Mouse (Mus musculus): ENCODE results near the gene Abhd17b. TPM values are rescaled to one million over a fixed set of nuclear protein-coding genes. Genes with fewer than 3 reads are reported as not detected.
A peak's percentile ranks its signal among the peaks of the same experiment; 100 is the strongest.

Gene Abhd17b
- polyA plus RNA-seq, 1 experiment = 12.4 TPM

GRCm38 (mm10) chr19:21646142-21646541, 6.8 kb upstream of the Abhd17b start:
- Histone ChIP-seq H3K27ac (ENCODE audit: insufficient read depth, low read length) (peak overlapping the region; percentile 73), H3K36me3 (ENCODE audit: control insufficient read depth, insufficient read depth, low read length) (peaks cover 1% of the 10 kb centered on the region; the same call in 1 of the 2 replicates), H3K27me3 (ENCODE audit: control insufficient read depth, insufficient read depth, low read length) (no peaks in the 10 kb centered on the region), H3K4me3 (ENCODE audit: extremely low read depth, insufficient read depth, insufficient read length) (no peak overlapping the region), H3K4me1 (ENCODE audit: control insufficient read depth, insufficient read depth, insufficient read length) (peaks cover 20% of the 10 kb centered on the region)
- TF ChIP-seq POLR2A (IDR thresholded peaks at IDR 0.05; ENCODE audit: low read depth, low read length) = no peak
- no peak for TF ChIP-seq CTCF (IDR thresholded peaks at IDR 0.05; ENCODE audit: extremely low read depth, insufficient read depth, insufficient read length, insufficient replicate concordance)
- no peak for DNase-seq (ENCODE audit: low read depth in 1 of 2, low spot score in 2 of 2)
- 35% methylated on average over 6 of the region's 6 CpGs for WGBS

- Histone ChIP-seq H3K27ac (ENCODE audit: insufficient read depth, low read length) (no peak overlapping the region; the same call in 1 of the 2 replicates), H3K4me1 (ENCODE audit: control insufficient read depth, insufficient read depth, insufficient read length) (peaks cover 17% of the 10 kb centered on the region), H3K4me3 (ENCODE audit: extremely low read depth, insufficient read depth, insufficient read length) (peak overlapping the region; percentile 73), H3K27me3 (ENCODE audit: control insufficient read depth, insufficient read depth, low read length) (no peaks in the 10 kb centered on the region), H3K36me3 (ENCODE audit: control insufficient read depth, insufficient read depth, low read length) (peaks cover 1% of the 10 kb centered on the region; the same call in 1 of the 2 replicates)
- WGBS = 57% methylated on average over 6 of the region's 6 CpGs
- TF ChIP-seq POLR2A (IDR thresholded peaks at IDR 0.05; ENCODE audit: low read depth, low read length) (no peak), CTCF (IDR thresholded peaks at IDR 0.05; ENCODE audit: extremely low read depth, insufficient read depth, insufficient read length, insufficient replicate concordance) (no peak)
- no peak for DNase-seq (ENCODE audit: low read depth in 1 of 2, low spot score in 2 of 2)
These were observed 1.3 kb upstream of the Abhd17b start for GRCm38 (mm10) chr19:21651664-21652063.

- 4% methylated on average over 52 of the region's 52 CpGs for WGBS
- Histone ChIP-seq H3K36me3 (ENCODE audit: control insufficient read depth, insufficient read depth, low read length) (peaks cover 1% of the 10 kb centered on the region; the same call in 1 of the 2 replicates), H3K27me3 (ENCODE audit: control insufficient read depth, insufficient read depth, low read length) (no peaks in the 10 kb centered on the region), H3K4me3 (ENCODE audit: extremely low read depth, insufficient read depth, insufficient read length) (peak within 1 kb of the TSS; percentile 73), H3K4me1 (ENCODE audit: control insufficient read depth, insufficient read depth, insufficient read length) (peaks cover 11% of the 10 kb centered on the region), H3K27ac (ENCODE audit: insufficient read depth, low read length) (peak within 1 kb of the TSS; percentile 98)
- DNase-seq (ENCODE audit: low read depth in 1 of 2, low spot score in 2 of 2) = peak; percentile 95 to 98
- no peak for TF ChIP-seq CTCF (IDR thresholded peaks at IDR 0.05; ENCODE audit: extremely low read depth, insufficient read depth, insufficient read length, insufficient replicate concordance)
- TF ChIP-seq POLR2A (IDR thresholded peaks at IDR 0.05; ENCODE audit: low read depth, low read length) = no peak; the same call in none of the 2 replicates
These were observed 457 bp upstream of the Abhd17b start, which contains the start of gene 1110059E24Rik for GRCm38 (mm10) chr19:21652285-21653171. 1110059E24Rik (minus strand) TSS chr19:21652976.

- H3K4me3 ChIP-seq (ENCODE audit: extremely low read depth, insufficient read depth, insufficient read length) = peak overlapping the region; percentile 12
- H3K27me3 ChIP-seq (ENCODE audit: control insufficient read depth, insufficient read depth, low read length) = no peaks in the 10 kb centered on the region
- H3K4me1 ChIP-seq (ENCODE audit: control insufficient read depth, insufficient read depth, insufficient read length) = peaks cover 13% of the 10 kb centered on the region
- no peak for DNase-seq (ENCODE audit: low read depth in 1 of 2, low spot score in 2 of 2)
- no peaks in the 10 kb centered on the region for H3K36me3 ChIP-seq (ENCODE audit: control insufficient read depth, insufficient read depth, low read length)
- H3K27ac ChIP-seq (ENCODE audit: insufficient read depth, low read length) = no peak overlapping the region
- no peak for TF ChIP-seq CTCF (IDR thresholded peaks at IDR 0.05; ENCODE audit: extremely low read depth, insufficient read depth, insufficient read length, insufficient replicate concordance)
- TF ChIP-seq POLR2A (IDR thresholded peaks at IDR 0.05; ENCODE audit: low read depth, low read length) = no peak
- 59% methylated on average over 7 of the region's 7 CpGs for WGBS
These were observed 1.8 kb downstream of the Abhd17b start for GRCm38 (mm10) chr19:21654788-21655187.

- no peaks in the 10 kb centered on the region for H3K27me3 ChIP-seq (ENCODE audit: control insufficient read depth, insufficient read depth, low read length)
- TF ChIP-seq POLR2A (IDR thresholded peaks at IDR 0.05; ENCODE audit: low read depth, low read length) = no peak
- TF ChIP-seq CTCF (IDR thresholded peaks at IDR 0.05; ENCODE audit: extremely low read depth, insufficient read depth, insufficient read length, insufficient replicate concordance) = no peak
- H3K36me3 ChIP-seq (ENCODE audit: control insufficient read depth, insufficient read depth, low read length) = no peaks in the 10 kb centered on the region; the same call in 1 of the 2 replicates
- no peak for DNase-seq (ENCODE audit: low read depth in 1 of 2, low spot score in 2 of 2)
- H3K4me1 ChIP-seq (ENCODE audit: control insufficient read depth, insufficient read depth, insufficient read length) = peaks cover 15% of the 10 kb centered on the region
- H3K27ac ChIP-seq (ENCODE audit: insufficient read depth, low read length) = no peak overlapping the region
- H3K4me3 ChIP-seq (ENCODE audit: extremely low read depth, insufficient read depth, insufficient read length) = no peak overlapping the region
- 76% methylated on average over 1 of the region's 1 CpGs for WGBS
These were observed 7.7 kb downstream of the Abhd17b start for GRCm38 (mm10) chr19:21660734-21661133.

- DNase-seq (ENCODE audit: low read depth in 1 of 2, low spot score in 2 of 2) = no peak
- Histone ChIP-seq H3K27me3 (ENCODE audit: control insufficient read depth, insufficient read depth, low read length) (no peaks in the 10 kb centered on the region), H3K36me3 (ENCODE audit: control insufficient read depth, insufficient read depth, low read length) (peaks cover 1% of the 10 kb centered on the region; the same call in 1 of the 2 replicates), H3K4me3 (ENCODE audit: extremely low read depth, insufficient read depth, insufficient read length) (no peak overlapping the region), H3K4me1 (ENCODE audit: control insufficient read depth, insufficient read depth, insufficient read length) (peaks cover 11% of the 10 kb centered on the region), H3K27ac (ENCODE audit: insufficient read depth, low read length) (no peak overlapping the region)
- WGBS = 67% methylated on average over 4 of the region's 4 CpGs
- no peak for TF ChIP-seq POLR2A (IDR thresholded peaks at IDR 0.05; ENCODE audit: low read depth, low read length)
- no peak for TF ChIP-seq CTCF (IDR thresholded peaks at IDR 0.05; ENCODE audit: extremely low read depth, insufficient read depth, insufficient read length, insufficient replicate concordance)
These were observed 10.9 kb downstream of the Abhd17b start for GRCm38 (mm10) chr19:21663756-21664456.
